Mouse (Mus musculus) left cerebral cortex, adult 8-10 months (tissue): ENCODE results near the gene Eif4e3. TPM values are rescaled to one million over a fixed set of nuclear protein-coding genes. Genes with fewer than 3 reads are reported as not detected.

ENCODE experiments used
- DNase-seq, 2 experiments: peaks; one replicate each; pipeline ENCODE4 v3.0.0; 2022; ENCODE audit warnings: low spot score in 2 of 2
- total RNA-seq, 4 experiments: library from RNA; stranded (reverse); gene quantifications; 2 replicates each; pipeline ENCODE4 v1.2.4; 2022

Eif4e3 gene
- total RNA-seq: 10 to 100 TPM; 19.5 to 21.7 (median 21.2) TPM

- no peak for DNase-seq
These were observed at the start of gene Eif4e3, which contains the start of gene Gm20696 for GRCm38 (mm10) chr6:99666318-99667171. TSS of gene Eif4e3 (minus strand) at chr6:99666771. TSS of gene Gm20696 (minus strand) at chr6:99666797.

- DNase-seq: no peak
These were observed 49.3 kb upstream of the Eif4e3 start for GRCm38 (mm10) chr6:99715913-99716312.

GRCm38 (mm10) chr6:99715191-99715590 lies 48.6 kb upstream of the Eif4e3 start:
- DNase-seq: no peak

- DNase-seq: no peak
These were observed 46.7 kb upstream of the Eif4e3 start for GRCm38 (mm10) chr6:99713256-99713655.

- no peak for DNase-seq
These were observed 45.1 kb upstream of the Eif4e3 start for GRCm38 (mm10) chr6:99711576-99712101.

GRCm38 (mm10) chr6:99700484-99700883 lies 33.9 kb upstream of the Eif4e3 start:
- no peak for DNase-seq

GRCm38 (mm10) chr6:99692916-99693841 lies 26.6 kb upstream of the Eif4e3 start:
- no peak for DNase-seq

GRCm38 (mm10) chr6:99692206-99692915 lies 25.8 kb upstream of the Eif4e3 start, which contains the start of gene Gpr27:
TSS of gene Gpr27 (plus strand) at chr6:99692679.
- DNase-seq: peak; percentile 27 to 55

GRCm38 (mm10) chr6:99691666-99692205 lies 25.2 kb upstream of the Eif4e3 start:
- DNase-seq: no peak

GRCm38 (mm10) chr6:99688513-99688912 lies 21.9 kb upstream of the Eif4e3 start:
- no peak for DNase-seq

GRCm38 (mm10) chr6:99684899-99685298 lies 18.3 kb upstream of the Eif4e3 start:
- DNase-seq: no peak

- no peak for DNase-seq
These were observed 17.4 kb upstream of the Eif4e3 start for GRCm38 (mm10) chr6:99683974-99684373.

GRCm38 (mm10) chr6:99678108-99678507 lies 11.5 kb upstream of the Eif4e3 start:
- no peak for DNase-seq

GRCm38 (mm10) chr6:99677325-99677724 lies 10.8 kb upstream of the Eif4e3 start:
- no peak for DNase-seq

GRCm38 (mm10) chr6:99674482-99674881 lies 7.9 kb upstream of the Eif4e3 start:
- no peak for DNase-seq

GRCm38 (mm10) chr6:99671768-99672167 lies 5.2 kb upstream of the Eif4e3 start:
- DNase-seq: no peak

- DNase-seq: peak in 1 of 2 experiments; percentile 45
These were observed 4.0 kb upstream of the Eif4e3 start for GRCm38 (mm10) chr6:99670481-99671119.

- DNase-seq: peak; percentile 61 to 80
These were observed 3.1 kb upstream of the Eif4e3 start for GRCm38 (mm10) chr6:99669481-99670325.

GRCm38 (mm10) chr6:99667290-99667689 lies 719 bp upstream of the Eif4e3 start:
- no peak for DNase-seq
